13 mouse cellular contexts compared by ENCODE assay signal in genomic region chr10:12737926-12738325, GRCm38 (mm10).
DNase-seq lines count a peak whose midpoint lies in the region; ATAC-seq lines count a peak whose summit lies in the region.
"Had no signal": no experiment of that assay in that cellular context is flagged by ENCODE, and none has a peak within 500 bp of the region (broad histone marks: within the 10 kb centered on the region; RNA-seq: fewer than 3 reads in every experiment).

No protein-coding gene starts in this region.

- no peak overlapping the region for H3K4me3 ChIP-seq in heart, embryonic 11.5 days (ENCODE audit: low read depth, low read length)
- no peak overlapping the region for H3K4me3 ChIP-seq in lung, embryonic 15.5 days
- no peak overlapping the region for H3K4me3 ChIP-seq in heart, embryonic 16.5 days (ENCODE audit: low read length)
- H3K4me3 ChIP-seq: embryonic facial prominence, embryonic 15.5 days; hindbrain, embryonic 13.5 days had no signal

- H3K27ac ChIP-seq in heart, embryonic 11.5 days (ENCODE audit: low read depth, low read length) = peak overlapping the region; percentile 30; the same call in 1 of the 2 replicates
- H3K27ac ChIP-seq in lung, embryonic 15.5 days = peak overlapping the region; percentile 41; the same call in 1 of the 2 replicates
- peak overlapping the region; percentile 11 for H3K27ac ChIP-seq in heart, embryonic 16.5 days (ENCODE audit: low read length)
- H3K27ac ChIP-seq: hindbrain, embryonic 13.5 days had no signal

- 57% methylated on average over 9 of the region's 9 CpGs for WGBS in heart, embryonic 11.5 days (ENCODE audit: insufficient replicate concordance)
- 72% methylated on average over 9 of the region's 9 CpGs for WGBS in lung, embryonic 15.5 days
- WGBS in heart, embryonic 16.5 days = 46% methylated on average over 9 of the region's 9 CpGs

- no peaks in the 10 kb centered on the region for H3K27me3 ChIP-seq in heart, embryonic 11.5 days (ENCODE audit: control insufficient read depth, insufficient read depth, low read length)
- no peaks in the 10 kb centered on the region for H3K27me3 ChIP-seq in lung, embryonic 15.5 days
- no peaks in the 10 kb centered on the region for H3K27me3 ChIP-seq in heart, embryonic 16.5 days (ENCODE audit: control insufficient read depth, insufficient read depth, low read length)
- H3K27me3 ChIP-seq: embryonic facial prominence, embryonic 15.5 days; hindbrain, embryonic 13.5 days had no signal

- H3K9me3 ChIP-seq in heart, embryonic 11.5 days (replicated peaks; ENCODE audit: control insufficient read depth, low read length) = no peaks in the 10 kb centered on the region; the same call in 1 of the 2 replicates
- H3K9me3 ChIP-seq in lung, embryonic 15.5 days = no peaks in the 10 kb centered on the region
- H3K9me3 ChIP-seq in heart, embryonic 16.5 days (replicated peaks; ENCODE audit: control insufficient read depth, low read length) = peaks cover 7% of the 10 kb centered on the region; the same call in 1 of the 2 replicates
- H3K9me3 ChIP-seq: hindbrain, embryonic 13.5 days had no signal

- H3K4me1 ChIP-seq in heart, embryonic 11.5 days (ENCODE audit: control insufficient read depth, insufficient read depth, low read length) = peaks cover 20% of the 10 kb centered on the region
- peaks cover 4% of the 10 kb centered on the region; the same call in 1 of the 2 replicates for H3K4me1 ChIP-seq in lung, embryonic 15.5 days
- H3K4me1 ChIP-seq in heart, embryonic 16.5 days (ENCODE audit: control insufficient read depth, insufficient read depth, low read length) = peaks cover 19% of the 10 kb centered on the region

- no peak overlapping the region for H3K4me2 ChIP-seq in heart, embryonic 11.5 days
- no peak overlapping the region for H3K4me2 ChIP-seq in lung, embryonic 15.5 days
- H3K4me2 ChIP-seq in heart, embryonic 16.5 days (ENCODE audit: low read depth, low read length) = no peak overlapping the region
- H3K4me2 ChIP-seq: embryonic facial prominence, embryonic 15.5 days; hindbrain, embryonic 13.5 days had no signal

- DNase-seq in heart, postnatal 10 days = no peak
- DNase-seq in lung, postnatal 10 days = no peak
- DNase-seq in lung, postnatal 36 days = peak; percentile 30
- DNase-seq: cerebellum, postnatal 14 days; thymus, postnatal 4 days had no signal

- H3K9ac ChIP-seq in heart, embryonic 11.5 days (ENCODE audit: low read depth, low read length) = 0 out of 2 replicates have a peak overlapping the region, but pooled peaks have one; percentile 18
- no peak overlapping the region for H3K9ac ChIP-seq in lung, embryonic 15.5 days
- H3K9ac ChIP-seq in heart, embryonic 16.5 days (ENCODE audit: low read length) = no peak overlapping the region
- H3K9ac ChIP-seq: embryonic facial prominence, embryonic 15.5 days; hindbrain, embryonic 13.5 days had no signal

- peaks cover 18% of the 10 kb centered on the region for H3K36me3 ChIP-seq in heart, embryonic 11.5 days (ENCODE audit: control insufficient read depth, insufficient read depth, low read length)
- H3K36me3 ChIP-seq in lung, embryonic 15.5 days = peaks cover 26% of the 10 kb centered on the region
- H3K36me3 ChIP-seq in heart, embryonic 16.5 days (ENCODE audit: control insufficient read depth, insufficient read depth) = peaks cover 30% of the 10 kb centered on the region

- intact Hi-C loops in heart, postnatal 10 days (cut with DNase I) = loop anchor here (2.0 to 5.0 kb wide), 2 partner anchors 131 to 179 kb away; partner anchors contain the start of gene Utrn

- peak; percentile 62 for ATAC-seq in heart, embryonic 11.5 days (replicated peaks; ENCODE audit: insufficient number of reproducible peaks, low FRiP score, low TSS enrichment)
- no peak for ATAC-seq in lung, embryonic 15.5 days (ENCODE audit: borderline replicate concordance, extremely low read depth, low FRiP score, low TSS enrichment)
- peak; percentile 76 for ATAC-seq in heart, embryonic 16.5 days (replicated peaks; ENCODE audit: extremely low read depth, insufficient read depth, low FRiP score)
- no peak for ATAC-seq in erythroblast, adult 5-6 weeks (replicated peaks; ENCODE audit: low FRiP score, poor library complexity, severe bottlenecking)
- ATAC-seq in megakaryocyte-erythroid progenitor cell, adult 5-6 weeks (replicated peaks; ENCODE audit: low FRiP score, low TSS enrichment, poor library complexity, severe bottlenecking) = no peak
- ATAC-seq: CD4-positive, CD25-positive, alpha-beta regulatory T cell, adult 4 months had no signal

Comparison
In these comparisons a context has a peak if more than half of its experiments do, and no peak if none do; other contexts are left out.
1. ATAC-seq: peak in heart, embryonic 11.5 days (single experiment) and heart, embryonic 16.5 days (single experiment); none in lung, embryonic 15.5 days (single experiment), erythroblast, adult 5-6 weeks (single experiment) and megakaryocyte-erythroid progenitor cell, adult 5-6 weeks (single experiment).
2. Peak in every context shown above with its lines, with median percentiles within 50 percentile points of each other: H3K27ac ChIP-seq.